Mouse (Mus musculus) liver, adult (tissue): Measurements from ENCODE around the gene Tle6.
"Not testable (repeated sequence)": the region's sequence is repeated elsewhere in the genome, so short reads cannot be mapped to it uniquely, and the experiment has no call there.

ENCODE experiments used
- GATA4 ChIP-seq: IDR thresholded peaks from 2 replicates; pipeline ENCODE4 v1.6.1; 2014; ENCODE audit warnings: mild to moderate bottlenecking, low read length; ENCODE audit not compliant: insufficient replicate concordance

Gene Tle6

DNA sequence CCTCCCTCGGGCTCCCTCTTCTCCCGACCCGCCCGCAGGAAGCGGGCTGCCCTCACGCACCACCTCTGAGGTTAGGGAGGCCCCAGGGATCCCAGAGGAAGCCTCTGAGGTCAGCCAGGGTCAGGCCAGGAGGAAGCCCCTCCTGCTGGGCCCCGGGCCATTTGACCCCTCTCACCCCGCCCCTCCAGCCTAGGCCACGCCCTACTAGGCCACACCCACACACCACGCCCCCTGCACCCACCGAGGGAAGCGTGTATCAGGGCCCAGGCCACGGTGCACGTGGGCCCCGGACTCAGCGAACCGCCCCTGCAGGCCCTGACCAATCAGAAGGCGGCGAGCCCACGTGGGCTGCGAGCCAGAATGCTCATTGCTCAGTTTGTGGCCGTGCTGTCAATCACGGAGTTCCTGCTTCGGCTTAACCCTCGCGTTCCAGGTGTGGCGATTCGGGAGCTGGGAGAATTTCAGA, at the start of gene Tle6:
TSS of gene Tle6 (minus strand) at position 336 of the 466 bp plus-strand sequence.
- peak; percentile 60; the same call in 1 of the 2 replicates for TF ChIP-seq GATA4

GRCm38 (mm10) chr10:81648803-81649775, 48.2 kb upstream of the Tle6 start, which contains the start of gene Gm10778:
Gene Gm10778, plus strand, starts transcription at chr10:81649059.
- not testable (repeated sequence) for TF ChIP-seq GATA4

- TF ChIP-seq GATA4 = no peak
These were observed 45.2 kb upstream of the Tle6 start for GRCm38 (mm10) chr10:81646015-81646555.

DNA sequence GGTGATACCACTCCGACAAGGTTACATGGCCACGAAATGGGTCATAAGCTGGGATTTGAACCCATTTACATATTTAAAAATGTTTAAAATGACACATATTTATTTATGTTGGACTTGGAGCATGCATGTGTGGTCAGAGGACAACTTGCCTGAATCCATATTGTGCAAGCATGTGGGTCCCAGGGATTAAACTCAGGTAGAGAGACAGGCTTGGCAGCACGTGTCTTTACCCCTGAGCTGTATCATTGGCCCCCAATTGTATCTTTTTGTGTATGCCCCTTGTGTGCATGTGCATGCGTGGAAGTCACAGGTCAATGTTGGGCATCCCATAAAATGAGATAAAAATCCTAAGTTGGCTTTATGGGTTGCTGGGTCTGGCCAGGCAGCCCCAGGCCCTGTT, 44.5 kb upstream of the Tle6 start:
- no peak for TF ChIP-seq GATA4

DNA sequence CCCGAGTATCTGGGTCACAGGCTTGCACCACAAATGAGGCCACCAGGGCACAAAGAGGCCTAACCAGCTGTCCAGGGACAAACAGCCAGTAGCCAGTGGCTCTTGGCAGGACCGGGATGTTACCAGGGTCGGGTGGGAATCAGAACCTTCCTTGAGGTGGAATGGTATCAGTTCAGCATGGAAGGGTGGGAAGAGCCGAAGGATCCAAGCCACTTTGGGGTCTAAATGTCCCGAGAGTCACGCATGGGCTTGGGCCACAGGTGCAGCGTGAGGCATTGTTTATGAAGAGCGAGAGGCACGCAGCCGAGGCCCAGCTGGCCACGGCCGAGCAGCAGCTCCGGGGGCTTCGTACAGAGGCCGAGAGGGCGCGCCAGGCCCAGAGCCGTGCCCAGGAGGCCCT, 43.8 kb upstream of the Tle6 start:
- TF ChIP-seq GATA4 = no peak

GRCm38 (mm10) chr10:81644162-81644561, 43.3 kb upstream of the Tle6 start:
- TF ChIP-seq GATA4 = no peak

DNA sequence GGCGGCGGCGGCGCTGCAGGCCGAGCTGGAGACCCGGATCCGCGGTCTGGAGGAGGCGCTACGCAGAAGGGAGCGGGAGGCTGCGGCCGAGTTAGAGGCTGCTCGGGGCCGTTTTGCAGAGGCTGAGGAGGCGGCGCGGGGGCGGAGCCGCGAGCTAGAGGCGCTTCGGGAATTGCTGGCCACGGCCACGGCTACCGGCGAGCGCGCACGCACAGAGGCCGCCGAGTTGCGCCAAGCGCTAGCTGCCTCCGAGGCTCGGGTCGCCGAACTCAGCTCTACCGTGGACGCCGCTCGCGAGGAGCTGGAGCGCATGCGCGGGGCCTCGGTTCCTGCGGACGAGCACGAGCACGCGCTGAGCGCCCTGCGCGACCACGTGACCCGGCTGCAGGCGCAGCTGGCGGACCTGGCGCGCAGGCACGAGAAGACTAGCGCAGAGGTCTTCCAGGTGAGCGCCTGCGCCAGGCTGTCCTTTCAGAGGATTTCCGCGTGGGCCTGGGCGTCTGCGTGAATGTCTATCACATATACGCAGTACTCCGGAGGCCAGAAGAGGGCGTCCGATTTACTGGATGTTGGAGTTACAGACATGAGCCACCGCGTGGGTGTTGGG, 42.7 kb upstream of the Tle6 start:
- no peak; the same call in 1 of the 2 replicates for TF ChIP-seq GATA4

DNA sequence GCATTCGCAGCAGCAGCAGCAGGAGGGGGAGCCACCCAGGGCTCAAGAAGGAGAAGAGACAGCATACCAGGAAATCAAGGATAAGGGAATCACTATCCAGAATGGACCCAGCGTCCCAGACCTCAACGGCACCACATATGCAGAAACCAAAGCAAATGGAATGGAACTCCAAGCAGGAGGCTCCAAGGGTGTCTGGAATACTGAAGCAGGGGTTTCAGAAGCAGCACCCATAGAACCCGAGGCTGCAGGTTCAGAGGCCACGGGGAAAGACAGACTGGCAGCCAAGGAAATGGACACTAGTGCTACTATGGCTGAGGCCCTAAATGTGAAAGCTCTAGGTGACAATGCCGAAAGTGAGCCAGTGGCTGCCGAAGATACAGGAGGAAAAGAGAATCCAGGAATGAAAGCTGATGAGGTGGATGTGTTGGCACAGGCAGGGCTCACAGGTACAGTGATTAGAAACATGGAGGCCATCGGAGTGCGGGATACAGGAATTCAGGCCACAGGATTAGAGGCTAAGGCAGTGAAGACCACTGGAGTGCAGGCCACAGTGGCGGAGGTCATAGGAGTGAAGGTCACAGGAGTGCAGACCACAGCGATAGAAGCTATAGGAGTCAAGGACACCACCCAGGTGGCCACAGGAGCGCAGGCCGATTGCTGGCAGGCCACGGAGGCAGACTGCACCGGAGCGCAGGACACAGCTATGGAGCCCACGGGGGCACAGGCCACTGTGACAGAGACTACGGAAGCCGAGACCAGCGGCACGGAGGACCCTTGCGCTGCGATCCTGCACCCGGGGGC, 42.0 kb upstream of the Tle6 start:
- TF ChIP-seq GATA4 = no peak

GRCm38 (mm10) chr10:81641978-81642647, 41.2 kb upstream of the Tle6 start:
- no peak for TF ChIP-seq GATA4

GRCm38 (mm10) chr10:81641566-81641965, 40.7 kb upstream of the Tle6 start:
- no peak for TF ChIP-seq GATA4

- no peak for TF ChIP-seq GATA4
These were observed 37.2 kb upstream of the Tle6 start for GRCm38 (mm10) chr10:81638101-81638500.

DNA sequence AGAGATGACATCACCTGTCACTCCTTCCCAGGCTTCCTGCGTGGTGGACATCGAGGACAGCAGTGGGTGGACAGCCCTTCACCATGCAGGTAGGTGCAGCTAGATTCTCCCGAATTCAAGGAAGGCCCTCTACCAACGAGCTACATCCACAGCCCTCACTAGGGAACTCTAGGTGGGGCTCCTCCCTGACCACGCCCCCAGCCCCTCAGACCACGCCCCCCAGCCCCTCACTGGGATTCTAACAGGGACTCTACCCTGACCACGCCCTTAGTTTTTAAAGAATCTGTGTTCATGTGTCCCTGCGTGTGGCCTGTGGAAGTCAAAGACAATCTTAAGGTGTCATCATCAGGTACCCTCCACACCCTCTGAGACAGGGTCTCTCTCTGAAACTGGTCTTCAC, 35.5 kb upstream of the Tle6 start:
- TF ChIP-seq GATA4 = no peak

DNA sequence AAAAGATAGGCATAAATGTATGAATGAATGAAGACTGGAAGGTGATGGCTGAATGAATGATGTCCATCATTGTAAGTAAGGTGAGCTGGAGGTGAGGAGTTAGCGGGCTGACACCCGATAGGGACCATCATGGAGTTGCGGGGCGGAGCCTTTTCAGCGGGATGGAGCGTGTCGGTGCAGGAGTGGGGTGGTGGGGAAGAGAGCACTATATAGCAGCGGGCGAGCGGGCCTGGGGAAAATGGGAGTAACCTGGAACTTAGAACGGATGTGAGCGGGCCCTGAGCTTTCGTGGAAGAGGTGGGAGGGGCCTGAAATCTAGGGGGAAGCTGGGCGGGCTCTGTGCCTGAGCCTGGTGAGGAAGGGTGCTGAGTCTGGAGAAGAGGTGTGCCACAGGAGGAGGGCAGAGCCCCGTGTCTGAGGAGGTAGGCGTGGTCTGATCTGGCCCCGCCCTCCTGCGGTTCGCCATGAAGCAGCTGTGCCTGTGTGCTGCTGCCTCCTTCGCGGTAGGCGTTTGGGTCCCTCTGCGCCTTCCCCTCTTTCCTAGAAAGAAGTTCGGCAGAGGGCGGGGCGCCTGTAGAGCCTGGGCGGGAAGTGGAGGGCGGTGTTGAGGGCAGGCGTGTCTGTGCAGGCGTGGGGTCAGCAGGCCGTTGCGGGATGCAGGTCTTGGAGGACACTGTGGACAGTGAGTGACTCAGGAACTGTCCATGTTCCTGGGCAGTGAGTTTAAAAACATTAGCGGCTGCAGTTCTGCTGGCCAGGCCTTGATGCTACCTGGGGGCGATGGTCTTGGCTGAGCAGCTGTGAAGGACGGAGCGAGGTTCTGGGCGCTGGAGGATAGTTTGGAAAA, 32.6 kb upstream of the Tle6 start:
- no peak for TF ChIP-seq GATA4
